Mouse (Mus musculus): ENCODE measurements at regions not wholly inside any gene's neighbourhood (a gene's known extent, or its start where the extent isn't known, plus 50 kb on each side); places are given as distances from the start of the nearest gene placed in this dataset.

DNA sequence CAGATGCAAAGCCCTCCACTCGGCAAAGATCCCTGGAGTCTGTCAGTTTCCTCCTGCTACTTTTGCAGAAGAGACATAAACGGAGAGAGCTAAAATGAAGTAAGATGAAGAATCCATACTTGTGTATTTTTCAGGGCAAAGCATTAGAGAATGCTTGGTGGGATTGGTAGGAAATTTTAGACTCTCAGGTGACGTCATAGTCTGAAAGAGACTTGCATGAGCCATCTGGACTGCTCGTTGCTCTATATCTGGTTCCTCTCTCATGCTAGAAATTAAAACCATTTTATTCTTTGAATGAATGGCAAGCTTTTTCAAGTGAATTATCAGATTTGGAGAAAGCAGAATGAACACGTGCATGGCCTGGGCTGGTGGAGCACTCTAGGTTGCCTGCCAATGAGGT is 154.4 kb upstream of the Rnaseh2b start:
- H3K4me1 ChIP-seq (ENCODE audit: control insufficient read depth): no peaks in the 10 kb centered on the region

GRCm38 (mm10) chr14:62144385-62145030 is 147.9 kb upstream of the Rnaseh2b start:
- Histone ChIP-seq H3K27me3 (ENCODE audit: control insufficient read depth) (no peaks in the 10 kb centered on the region), H3K36me3 (ENCODE audit: control insufficient read depth) (no peaks in the 10 kb centered on the region), H3K4me1 (ENCODE audit: control insufficient read depth) (no peaks in the 10 kb centered on the region), H3K4me3 (replicated peaks) (no peak overlapping the region), H3K9me3 (ENCODE audit: control insufficient read depth, low read length) (no peaks in the 10 kb centered on the region)
- no peak for TF ChIP-seq GATA1 (IDR thresholded peaks at IDR 0.05; ENCODE audit: low read length)
- TF ChIP-seq TAL1 (IDR thresholded peaks at IDR 0.05; ENCODE audit: low read length): no peak

More for the DNA sequence above, 154.4 kb upstream of the Rnaseh2b start:
- TF ChIP-seq TAL1 (IDR thresholded peaks at IDR 0.05; ENCODE audit: low read length) (no peak), GATA1 (IDR thresholded peaks at IDR 0.05; ENCODE audit: low read length) (no peak)
- Histone ChIP-seq H3K4me3 (replicated peaks) (no peak overlapping the region), H3K9me3 (ENCODE audit: control insufficient read depth, low read length) (peaks cover 14% of the 10 kb centered on the region), H3K36me3 (ENCODE audit: control insufficient read depth) (no peaks in the 10 kb centered on the region), H3K27me3 (ENCODE audit: control insufficient read depth) (no peaks in the 10 kb centered on the region)

DNA sequence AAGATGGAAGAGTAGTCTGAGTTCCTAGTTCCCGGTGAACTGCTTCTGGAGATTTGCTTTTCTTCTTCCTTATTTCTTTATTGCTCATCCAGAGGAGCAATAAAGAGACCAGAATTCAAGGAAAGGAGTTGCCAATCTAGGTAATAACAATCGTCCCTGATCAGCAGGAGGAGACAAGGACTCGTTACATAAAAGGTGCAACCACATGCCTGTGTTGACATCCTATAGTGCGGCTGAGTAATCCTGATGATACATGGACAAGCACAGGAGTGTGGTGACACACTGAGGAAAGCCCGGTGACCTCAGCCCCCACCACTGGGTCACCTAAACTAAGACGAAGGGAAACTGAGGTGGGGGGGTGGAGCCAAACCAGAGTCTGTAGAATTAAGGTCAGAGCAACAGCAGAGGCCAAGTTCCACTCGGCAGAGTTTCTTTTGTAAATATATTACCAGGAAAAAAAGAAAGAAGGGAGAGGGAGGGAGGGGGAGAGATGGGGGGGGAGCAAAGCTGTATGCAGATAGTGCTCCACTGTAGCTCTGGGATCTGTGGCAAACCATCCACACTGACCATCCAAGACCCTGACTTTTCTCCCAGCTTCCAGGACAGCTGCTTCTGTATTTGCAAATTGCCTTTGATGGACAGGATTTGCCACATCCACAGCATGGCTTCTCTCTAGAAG is 135.2 kb upstream of the Rnaseh2b start:
- no peak for TF ChIP-seq TAL1 (IDR thresholded peaks at IDR 0.05; ENCODE audit: low read length)
- no peak for TF ChIP-seq GATA1 (IDR thresholded peaks at IDR 0.05; ENCODE audit: low read length)
- no peaks in the 10 kb centered on the region for H3K9me3 ChIP-seq (ENCODE audit: control insufficient read depth, low read length)
- H3K27me3 ChIP-seq (ENCODE audit: control insufficient read depth): no peaks in the 10 kb centered on the region
- H3K4me3 ChIP-seq (replicated peaks): no peak overlapping the region
- H3K36me3 ChIP-seq (ENCODE audit: control insufficient read depth): no peaks in the 10 kb centered on the region
- no peaks in the 10 kb centered on the region for H3K4me1 ChIP-seq (ENCODE audit: control insufficient read depth)

DNA sequence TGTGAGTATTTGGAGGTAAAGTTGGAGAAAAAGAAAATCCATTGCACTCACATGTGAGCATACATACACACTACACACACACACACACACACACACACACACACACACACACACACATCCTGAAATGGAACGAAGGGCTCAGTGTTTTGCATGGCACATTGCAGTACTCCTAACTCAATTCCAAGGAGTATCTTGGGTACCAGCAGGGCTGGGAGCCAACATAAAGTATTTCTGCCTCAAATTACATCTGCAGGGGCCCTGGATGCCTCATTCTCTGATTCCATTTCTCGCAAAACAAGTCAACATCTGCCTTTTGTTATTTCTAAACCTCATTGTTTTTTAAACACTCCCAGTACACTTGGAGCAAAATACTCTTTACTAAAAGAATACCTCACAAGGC is 132.7 kb upstream of the Rnaseh2b start:
- Histone ChIP-seq H3K4me3 (replicated peaks) (no peak overlapping the region), H3K36me3 (ENCODE audit: control insufficient read depth) (no peaks in the 10 kb centered on the region), H3K4me1 (ENCODE audit: control insufficient read depth) (no peaks in the 10 kb centered on the region)

GRCm38 (mm10) chr14:62163120-62163796 is 129.1 kb upstream of the Rnaseh2b start:
- Histone ChIP-seq H3K36me3 (ENCODE audit: control insufficient read depth) (no peaks in the 10 kb centered on the region), H3K9me3 (ENCODE audit: control insufficient read depth, low read length) (no peaks in the 10 kb centered on the region), H3K4me1 (ENCODE audit: control insufficient read depth) (no peaks in the 10 kb centered on the region), H3K4me3 (replicated peaks) (no peak overlapping the region), H3K27me3 (ENCODE audit: control insufficient read depth) (no peaks in the 10 kb centered on the region)
- TF ChIP-seq TAL1 (IDR thresholded peaks at IDR 0.05; ENCODE audit: low read length) (no peak), GATA1 (IDR thresholded peaks at IDR 0.05; ENCODE audit: low read length) (no peak)

More for the DNA sequence above, 132.7 kb upstream of the Rnaseh2b start:
- Histone ChIP-seq H3K27me3 (ENCODE audit: control insufficient read depth) (no peaks in the 10 kb centered on the region), H3K9me3 (ENCODE audit: control insufficient read depth, low read length) (no peaks in the 10 kb centered on the region)
- TF ChIP-seq TAL1 (IDR thresholded peaks at IDR 0.05; ENCODE audit: low read length): no peak
- no peak for TF ChIP-seq GATA1 (IDR thresholded peaks at IDR 0.05; ENCODE audit: low read length)

DNA sequence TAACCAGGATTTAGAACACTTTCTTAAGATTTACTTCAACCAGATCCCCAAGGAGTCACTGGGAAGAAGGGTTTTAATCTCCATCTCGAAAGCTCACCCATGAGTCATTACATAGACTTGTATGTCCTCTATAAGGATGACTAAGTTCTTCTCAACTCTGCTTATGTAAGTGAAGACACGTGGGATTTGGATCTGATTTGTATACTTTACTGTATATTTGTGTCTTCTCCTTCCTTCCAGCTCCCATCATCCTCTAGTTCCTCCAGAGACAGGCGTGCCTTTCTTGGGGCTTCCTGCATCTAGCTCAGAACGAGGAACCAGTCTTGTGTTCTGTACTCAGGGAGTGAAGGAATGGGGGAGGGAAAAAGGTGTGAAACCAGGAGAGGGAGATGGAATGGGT is 127.5 kb upstream of the Rnaseh2b start:
- no peaks in the 10 kb centered on the region for H3K9me3 ChIP-seq (ENCODE audit: control insufficient read depth, low read length)
- H3K4me1 ChIP-seq (ENCODE audit: control insufficient read depth): no peaks in the 10 kb centered on the region
- no peak for TF ChIP-seq TAL1 (IDR thresholded peaks at IDR 0.05; ENCODE audit: low read length)
- no peak for TF ChIP-seq GATA1 (IDR thresholded peaks at IDR 0.05; ENCODE audit: low read length)
- no peaks in the 10 kb centered on the region for H3K36me3 ChIP-seq (ENCODE audit: control insufficient read depth)
- H3K27me3 ChIP-seq (ENCODE audit: control insufficient read depth): no peaks in the 10 kb centered on the region
- no peak overlapping the region for H3K4me3 ChIP-seq (replicated peaks)

DNA sequence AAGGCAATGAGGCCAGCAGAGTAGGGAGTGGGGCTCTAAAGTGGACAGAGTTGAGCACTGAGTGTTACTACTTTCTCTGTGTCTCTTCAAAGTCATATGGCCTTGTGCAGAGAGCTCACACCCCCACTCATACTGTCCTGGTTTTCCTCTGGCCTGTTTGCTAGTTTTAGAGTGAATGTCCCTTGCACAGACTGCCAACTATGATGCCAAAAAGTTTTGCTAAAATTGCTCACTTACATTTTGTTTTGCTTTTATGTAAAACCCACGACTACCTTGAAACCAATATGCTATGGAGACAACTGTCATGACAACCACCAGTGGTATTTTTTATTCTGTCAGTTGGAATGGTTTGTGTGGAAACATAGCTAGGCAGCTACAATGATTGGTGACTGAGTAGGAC is 126.4 kb upstream of the Rnaseh2b start:
- Histone ChIP-seq H3K27me3 (ENCODE audit: control insufficient read depth) (no peaks in the 10 kb centered on the region), H3K4me1 (ENCODE audit: control insufficient read depth) (no peaks in the 10 kb centered on the region), H3K4me3 (replicated peaks) (no peak overlapping the region), H3K9me3 (ENCODE audit: control insufficient read depth, low read length) (no peaks in the 10 kb centered on the region), H3K36me3 (ENCODE audit: control insufficient read depth) (no peaks in the 10 kb centered on the region)
- TF ChIP-seq TAL1 (IDR thresholded peaks at IDR 0.05; ENCODE audit: low read length) (no peak), GATA1 (IDR thresholded peaks at IDR 0.05; ENCODE audit: low read length) (no peak)

DNA sequence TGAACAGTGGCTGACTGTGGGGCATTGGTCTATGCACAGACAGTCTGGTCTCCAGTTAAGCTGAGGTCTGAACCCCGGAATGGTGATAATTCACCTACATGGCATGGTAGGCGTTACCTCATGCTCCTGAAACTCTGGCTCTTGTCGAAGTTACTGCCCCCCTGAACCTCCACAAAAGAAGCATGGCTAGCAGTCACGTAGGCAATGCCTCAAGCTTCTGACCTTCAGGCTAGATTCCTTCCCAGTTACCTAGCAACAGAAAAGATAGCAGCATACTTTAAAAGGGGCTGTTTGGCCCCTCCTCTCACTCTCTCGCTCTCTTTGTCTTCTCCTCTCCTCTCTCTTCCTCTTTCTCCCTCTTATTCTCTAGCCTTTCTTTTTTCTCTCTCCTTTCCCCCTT is 125.8 kb upstream of the Rnaseh2b start:
- no peaks in the 10 kb centered on the region for H3K27me3 ChIP-seq (ENCODE audit: control insufficient read depth)
- no peak for TF ChIP-seq GATA1 (IDR thresholded peaks at IDR 0.05; ENCODE audit: low read length)
- no peaks in the 10 kb centered on the region for H3K4me1 ChIP-seq (ENCODE audit: control insufficient read depth)
- H3K9me3 ChIP-seq (ENCODE audit: control insufficient read depth, low read length): no peaks in the 10 kb centered on the region
- no peaks in the 10 kb centered on the region for H3K36me3 ChIP-seq (ENCODE audit: control insufficient read depth)
- H3K4me3 ChIP-seq (replicated peaks): no peak overlapping the region

GRCm38 (mm10) chr14:62167090-62167489 is 125.3 kb upstream of the Rnaseh2b start:
- H3K9me3 ChIP-seq (ENCODE audit: control insufficient read depth, low read length): no peaks in the 10 kb centered on the region
- TF ChIP-seq TAL1 (IDR thresholded peaks at IDR 0.05; ENCODE audit: low read length): no peak
- no peak for TF ChIP-seq GATA1 (IDR thresholded peaks at IDR 0.05; ENCODE audit: low read length)
- no peaks in the 10 kb centered on the region for H3K36me3 ChIP-seq (ENCODE audit: control insufficient read depth)
- H3K27me3 ChIP-seq (ENCODE audit: control insufficient read depth): no peaks in the 10 kb centered on the region
- H3K4me1 ChIP-seq (ENCODE audit: control insufficient read depth): no peaks in the 10 kb centered on the region
- no peak overlapping the region for H3K4me3 ChIP-seq (replicated peaks)

Data from erythroblast, embryonic 14.5 days (primary cell).